Mouse (Mus musculus): ENCODE results near the gene Smim17. TPM values are rescaled to one million over a fixed set of nuclear protein-coding genes. Genes with fewer than 3 reads are reported as not detected.

Gene Smim17
- polyA plus RNA-seq, 1 experiment = not detected

DNA sequence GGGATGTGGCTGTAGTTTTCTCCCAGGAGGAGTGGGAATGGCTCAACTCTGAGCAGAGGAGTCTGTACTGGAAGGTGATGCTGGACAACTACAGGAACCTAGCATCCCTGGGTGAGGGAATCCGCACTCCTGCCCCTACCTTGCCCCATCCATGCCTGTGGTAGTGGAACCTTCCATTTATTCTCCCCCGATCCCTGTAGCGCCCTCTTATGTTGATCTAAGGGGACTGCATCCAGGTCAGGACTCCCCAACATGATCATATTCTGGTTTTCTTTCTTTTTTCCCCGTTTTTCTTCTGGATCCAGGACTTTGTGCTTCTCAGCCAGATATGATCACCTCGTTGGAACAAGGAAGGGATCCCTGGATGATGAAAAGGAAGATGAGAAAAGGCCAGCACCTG is 9.1 kb upstream of the Smim17 start:
- WGBS = 84% methylated on average over 5 of the region's 5 CpGs
- Histone ChIP-seq H3K4me3 (ENCODE audit: control insufficient read depth, insufficient read depth, low read length) (no peak overlapping the region), H3K27me3 (ENCODE audit: control insufficient read depth, insufficient read depth, low read length) (no peaks in the 10 kb centered on the region), H3K27ac (ENCODE audit: control insufficient read depth, insufficient read depth, low read length) (no peak overlapping the region), H3K36me3 (ENCODE audit: control insufficient read depth, insufficient read depth, low read length) (no peaks in the 10 kb centered on the region), H3K4me1 (replicated peaks; ENCODE audit: control insufficient read depth, insufficient read depth, low read length) (no peaks in the 10 kb centered on the region)
- TF ChIP-seq CTCF (IDR thresholded peaks at IDR 0.05; ENCODE audit: borderline replicate concordance, control insufficient read depth, extremely low read depth, insufficient read depth, low read length, poor library complexity) (no peak), POLR2A (IDR thresholded peaks at IDR 0.05; ENCODE audit: control insufficient read depth, extremely low read depth, insufficient read depth, low read length, poor library complexity) (no peak)
- DNase-seq = no peak

DNA sequence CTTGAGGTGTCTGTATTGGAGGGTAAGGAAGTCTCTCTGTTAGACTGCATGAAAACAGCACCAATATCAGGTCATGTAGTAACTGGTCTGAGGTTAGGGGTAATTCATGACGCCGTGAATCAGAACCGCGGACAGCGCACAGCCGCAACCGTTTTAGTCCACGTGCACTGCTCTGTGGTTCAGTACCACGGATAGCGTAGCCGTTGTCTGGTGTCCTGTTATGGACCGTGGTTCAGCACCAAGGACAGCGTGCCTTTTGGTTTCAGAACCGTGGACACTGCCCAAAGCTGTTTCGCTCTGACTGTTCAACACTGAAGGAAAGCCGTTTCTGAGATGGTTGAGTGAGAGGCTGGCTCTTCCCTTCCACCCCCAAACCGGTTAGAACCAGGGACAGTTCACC is 11.5 kb downstream of the Smim17 start, which contains the start of gene Gm20715:
TSS of gene Gm20715 (plus strand) at position 235 of the 400 bp plus-strand sequence.
- Histone ChIP-seq H3K36me3 (ENCODE audit: control insufficient read depth, insufficient read depth, low read length) (no peaks in the 10 kb centered on the region), H3K27ac (ENCODE audit: control insufficient read depth, insufficient read depth, low read length) (no peak within 1 kb of the TSS), H3K4me3 (ENCODE audit: control insufficient read depth, insufficient read depth, low read length) (no peak within 1 kb of the TSS), H3K4me1 (replicated peaks; ENCODE audit: control insufficient read depth, insufficient read depth, low read length) (no peaks in the 10 kb centered on the region), H3K27me3 (ENCODE audit: control insufficient read depth, insufficient read depth, low read length) (no peaks in the 10 kb centered on the region)
- TF ChIP-seq POLR2A (IDR thresholded peaks at IDR 0.05; ENCODE audit: control insufficient read depth, extremely low read depth, insufficient read depth, low read length, poor library complexity) (no peak), CTCF (IDR thresholded peaks at IDR 0.05; ENCODE audit: borderline replicate concordance, control insufficient read depth, extremely low read depth, insufficient read depth, low read length, poor library complexity) (no peak)
- DNase-seq = peak; percentile 61
- WGBS = 4% methylated on average over 17 of the region's 17 CpGs

DNA sequence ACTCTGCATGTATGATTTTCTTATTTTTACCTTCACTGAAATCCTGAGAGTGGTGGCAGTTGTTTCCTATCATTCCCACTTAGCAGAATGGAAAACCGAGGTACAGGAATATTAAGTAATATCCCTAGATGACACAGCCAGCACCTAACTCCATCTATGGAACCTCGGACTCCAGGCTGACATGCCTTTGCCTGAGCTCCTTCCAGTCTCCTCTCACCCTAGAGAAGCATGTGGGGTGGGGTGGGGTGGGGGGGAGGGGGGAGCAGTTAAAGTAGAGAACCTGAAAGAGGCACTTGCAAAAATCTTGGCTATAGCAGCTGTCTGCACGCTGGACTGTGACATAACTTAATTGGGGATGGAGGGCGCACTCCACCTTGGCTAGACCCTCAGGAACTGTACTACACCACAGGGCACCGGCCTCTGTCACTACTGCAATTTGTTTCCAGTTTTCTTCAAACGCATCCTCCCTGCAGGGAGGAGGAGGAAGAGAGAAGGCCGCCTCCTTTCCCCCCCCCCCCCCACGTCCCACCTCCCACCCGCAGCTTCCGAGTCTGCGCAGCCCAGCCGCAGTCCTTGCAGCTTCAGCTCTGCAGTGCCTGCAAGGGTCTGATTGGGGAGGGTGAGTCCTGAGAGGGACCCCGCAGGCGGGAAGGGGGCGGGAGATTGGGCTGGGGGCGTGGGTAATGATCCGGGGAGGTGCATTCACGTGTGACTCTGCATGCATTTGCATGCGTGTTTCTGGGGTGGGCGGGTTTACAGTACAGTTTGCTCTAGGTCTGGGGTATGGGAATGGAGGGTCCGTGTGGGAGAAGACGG is 16.3 kb downstream of the Smim17 start:
- H3K27me3 ChIP-seq (ENCODE audit: control insufficient read depth, insufficient read depth, low read length) = no peaks in the 10 kb centered on the region
- no peaks in the 10 kb centered on the region for H3K36me3 ChIP-seq (ENCODE audit: control insufficient read depth, insufficient read depth, low read length)
- H3K27ac ChIP-seq (ENCODE audit: control insufficient read depth, insufficient read depth, low read length) = no peak overlapping the region
- DNase-seq = no peak
- TF ChIP-seq POLR2A (IDR thresholded peaks at IDR 0.05; ENCODE audit: control insufficient read depth, extremely low read depth, insufficient read depth, low read length, poor library complexity) (no peak), CTCF (IDR thresholded peaks at IDR 0.05; ENCODE audit: borderline replicate concordance, control insufficient read depth, extremely low read depth, insufficient read depth, low read length, poor library complexity) (no peak)
- H3K4me1 ChIP-seq (replicated peaks; ENCODE audit: control insufficient read depth, insufficient read depth, low read length) = no peaks in the 10 kb centered on the region
- no peak overlapping the region for H3K4me3 ChIP-seq (ENCODE audit: control insufficient read depth, insufficient read depth, low read length)
- WGBS = 9% methylated on average over 21 of the region's 22 CpGs

DNA sequence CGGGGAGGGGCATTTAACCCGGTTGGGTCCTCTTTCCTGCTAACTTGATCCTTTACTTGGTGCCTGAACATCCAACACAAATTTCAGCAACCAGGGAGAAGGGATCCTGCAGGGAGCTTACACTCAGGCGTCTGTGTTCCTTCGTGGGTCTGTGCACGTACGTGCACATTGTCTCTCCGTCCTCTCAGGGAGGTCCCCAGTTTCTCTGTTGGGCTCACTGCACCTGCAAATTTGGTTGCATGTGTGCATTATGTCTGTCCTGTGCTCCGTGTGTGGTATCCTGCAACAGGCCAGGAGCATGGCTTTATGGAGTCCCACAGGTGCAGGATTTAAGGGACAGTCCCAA is 16.9 kb downstream of the Smim17 start:
- H3K4me3 ChIP-seq (ENCODE audit: control insufficient read depth, insufficient read depth, low read length) = no peak overlapping the region
- no peak overlapping the region for H3K27ac ChIP-seq (ENCODE audit: control insufficient read depth, insufficient read depth, low read length)
- no peak for DNase-seq
- H3K4me1 ChIP-seq (replicated peaks; ENCODE audit: control insufficient read depth, insufficient read depth, low read length) = no peaks in the 10 kb centered on the region
- H3K36me3 ChIP-seq (ENCODE audit: control insufficient read depth, insufficient read depth, low read length) = no peaks in the 10 kb centered on the region
- H3K27me3 ChIP-seq (ENCODE audit: control insufficient read depth, insufficient read depth, low read length) = no peaks in the 10 kb centered on the region
- no peak for TF ChIP-seq CTCF (IDR thresholded peaks at IDR 0.05; ENCODE audit: borderline replicate concordance, control insufficient read depth, extremely low read depth, insufficient read depth, low read length, poor library complexity)
- no peak for TF ChIP-seq POLR2A (IDR thresholded peaks at IDR 0.05; ENCODE audit: control insufficient read depth, extremely low read depth, insufficient read depth, low read length, poor library complexity)
- WGBS = 27% methylated on average over 8 of the region's 8 CpGs

DNA sequence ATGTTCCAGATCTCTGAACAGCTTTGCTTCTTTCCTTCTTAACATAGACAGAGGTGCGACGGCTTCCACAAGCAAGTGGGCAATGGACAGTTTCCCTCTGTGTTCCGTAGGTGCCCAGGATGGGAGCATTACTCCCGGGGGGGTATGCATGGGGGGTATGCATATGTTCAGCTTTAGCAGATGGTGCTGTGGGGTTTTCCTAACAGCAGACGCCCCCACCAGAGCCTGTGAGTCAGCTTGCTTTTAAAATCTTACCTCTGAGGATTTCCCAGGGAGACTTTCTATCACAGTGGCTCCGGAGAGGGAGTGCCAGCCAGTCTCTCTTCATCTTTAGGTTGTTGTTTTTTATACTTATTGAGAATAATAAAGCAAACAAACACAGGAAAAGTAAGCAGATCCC is 21.4 kb downstream of the Smim17 start:
- no peaks in the 10 kb centered on the region for H3K36me3 ChIP-seq (ENCODE audit: control insufficient read depth, insufficient read depth, low read length)
- H3K4me3 ChIP-seq (ENCODE audit: control insufficient read depth, insufficient read depth, low read length) = no peak overlapping the region
- no peak for DNase-seq
- no peak for TF ChIP-seq POLR2A (IDR thresholded peaks at IDR 0.05; ENCODE audit: control insufficient read depth, extremely low read depth, insufficient read depth, low read length, poor library complexity)
- TF ChIP-seq CTCF (IDR thresholded peaks at IDR 0.05; ENCODE audit: borderline replicate concordance, control insufficient read depth, extremely low read depth, insufficient read depth, low read length, poor library complexity) = no peak
- H3K27ac ChIP-seq (ENCODE audit: control insufficient read depth, insufficient read depth, low read length) = no peak overlapping the region
- no peaks in the 10 kb centered on the region for H3K27me3 ChIP-seq (ENCODE audit: control insufficient read depth, insufficient read depth, low read length)
- no peaks in the 10 kb centered on the region for H3K4me1 ChIP-seq (replicated peaks; ENCODE audit: control insufficient read depth, insufficient read depth, low read length)
- 85% methylated on average over 6 of the region's 6 CpGs for WGBS

DNA sequence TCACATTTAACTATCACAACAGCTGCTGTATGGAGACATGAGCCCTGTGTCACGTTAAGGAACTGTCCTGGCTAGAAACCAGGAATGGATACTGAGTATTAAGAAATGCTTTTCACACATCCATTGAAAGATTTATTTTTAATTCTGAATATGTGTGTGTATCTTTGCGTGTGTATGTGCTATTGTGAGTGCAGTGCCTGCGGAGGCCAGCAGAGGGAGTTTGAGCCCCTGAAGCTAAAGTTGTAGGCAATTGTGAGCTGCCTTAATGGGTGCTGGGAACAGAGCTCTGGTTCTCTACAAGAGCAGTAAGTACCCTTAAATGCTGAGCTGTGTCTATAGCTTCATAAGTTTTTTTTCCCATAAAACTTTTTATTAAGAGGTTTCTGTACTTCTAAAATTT is 30.9 kb downstream of the Smim17 start:
- H3K36me3 ChIP-seq (ENCODE audit: control insufficient read depth, insufficient read depth, low read length) = no peaks in the 10 kb centered on the region
- no peaks in the 10 kb centered on the region for H3K4me1 ChIP-seq (replicated peaks; ENCODE audit: control insufficient read depth, insufficient read depth, low read length)
- DNase-seq = no peak
- no peaks in the 10 kb centered on the region for H3K27me3 ChIP-seq (ENCODE audit: control insufficient read depth, insufficient read depth, low read length)
- TF ChIP-seq CTCF (IDR thresholded peaks at IDR 0.05; ENCODE audit: borderline replicate concordance, control insufficient read depth, extremely low read depth, insufficient read depth, low read length, poor library complexity) = no peak
- no peak for TF ChIP-seq POLR2A (IDR thresholded peaks at IDR 0.05; ENCODE audit: control insufficient read depth, extremely low read depth, insufficient read depth, low read length, poor library complexity)
- H3K27ac ChIP-seq (ENCODE audit: control insufficient read depth, insufficient read depth, low read length) = no peak overlapping the region
- no peak overlapping the region for H3K4me3 ChIP-seq (ENCODE audit: control insufficient read depth, insufficient read depth, low read length)
- 83% methylated on average over 3 of the region's 3 CpGs for WGBS
